Mouse (Mus musculus) G1E (cell line): ENCODE results near the gene Dnase1l3. TPM values are rescaled to one million over a fixed set of nuclear protein-coding genes. Genes with fewer than 3 reads are reported as not detected.

Source experiments
- ATAC-seq: 2 replicates; pipeline ENCODE4 v1.8.0; 2016; ENCODE audit warnings: mild to moderate bottlenecking; ENCODE audit not compliant: insufficient number of reproducible peaks, poor library complexity, low FRiP score, severe bottlenecking; ENCODE audit errors: extremely low read depth
- DNase-seq: peaks from one replicate; pipeline ENCODE4 v3.0.0; 2012; ENCODE audit warnings: low spot score
- H3K27me3 ChIP-seq: 2 replicates; pipeline ENCODE4 v1.6.1; 2012; ENCODE audit warnings: mild to moderate bottlenecking, low read length, inconsistent platforms; ENCODE audit not compliant: insufficient read depth
- H3K36me3 ChIP-seq: replicated peaks from 2 replicates; pipeline ENCODE3; 2012; ENCODE audit warnings: mild to moderate bottlenecking, inconsistent platforms
- H3K4me1 ChIP-seq: 2 replicates; pipeline ENCODE4 v1.6.1; 2012; ENCODE audit warnings: low read depth, low read length, inconsistent platforms, mixed read lengths; ENCODE audit not compliant: insufficient read depth
- H3K4me3 ChIP-seq: 2 replicates; pipeline ENCODE4 v1.5.1; 2012; ENCODE audit warnings: low read depth, mild to moderate bottlenecking, inconsistent platforms, low read length, moderate library complexity, mixed read lengths
- H3K9me3 ChIP-seq: replicated peaks from 2 replicates; pipeline ENCODE4 v1.6.1; 2012; ENCODE audit warnings: inconsistent platforms
- CTCF ChIP-seq: IDR thresholded peaks from 2 replicates; pipeline ENCODE4 v1.5.1; 2012; ENCODE audit warnings: low read depth, low read length, inconsistent platforms, mixed read lengths
- GATA1 ChIP-seq: IDR thresholded peaks from 2 replicates; pipeline ENCODE4 v1.6.1; 2012; ENCODE audit warnings: borderline replicate concordance, low read length, inconsistent platforms, mixed read lengths
- GATA2 ChIP-seq: IDR thresholded peaks from 2 replicates; pipeline ENCODE4 v1.6.1; 2012; ENCODE audit warnings: low read depth, low read length, inconsistent platforms, borderline replicate concordance
- POLR2AphosphoS5 ChIP-seq: IDR thresholded peaks from 2 replicates; pipeline ENCODE4 v1.6.1; 2012; ENCODE audit warnings: low read depth, low read length, inconsistent platforms; ENCODE audit not compliant: insufficient replicate concordance
- TAL1 ChIP-seq: conservative IDR thresholded peaks from 2 replicates; pipeline ENCODE4 v1.6.1; 2012; ENCODE audit warnings: low read depth, low read length, inconsistent platforms, mixed read lengths
- polyA plus RNA-seq: library from polyadenylated mRNA; stranded (reverse); fragments of >175 nt; gene quantifications from 2 replicates; pipeline ENCODE4 v1.2.3, GENCODE M21; 2012
- total RNA-seq, 2 experiments: library from RNA; stranded (forward) in 1 of 2; stranded (reverse) in 1 of 2; fragments of 200-1000 nt in 1 of 2; fragments of >200 nt in 1 of 2; fragmentation: Nextera tagmentation in 1 of 2; gene quantifications; 2 replicates each; pipeline ENCODE4 v1.2.3; 2014 to 2017

The Dnase1l3 gene
- total and polyA plus RNA-seq, 3 experiments = 0.05 TPM; not detected in 2

DNA sequence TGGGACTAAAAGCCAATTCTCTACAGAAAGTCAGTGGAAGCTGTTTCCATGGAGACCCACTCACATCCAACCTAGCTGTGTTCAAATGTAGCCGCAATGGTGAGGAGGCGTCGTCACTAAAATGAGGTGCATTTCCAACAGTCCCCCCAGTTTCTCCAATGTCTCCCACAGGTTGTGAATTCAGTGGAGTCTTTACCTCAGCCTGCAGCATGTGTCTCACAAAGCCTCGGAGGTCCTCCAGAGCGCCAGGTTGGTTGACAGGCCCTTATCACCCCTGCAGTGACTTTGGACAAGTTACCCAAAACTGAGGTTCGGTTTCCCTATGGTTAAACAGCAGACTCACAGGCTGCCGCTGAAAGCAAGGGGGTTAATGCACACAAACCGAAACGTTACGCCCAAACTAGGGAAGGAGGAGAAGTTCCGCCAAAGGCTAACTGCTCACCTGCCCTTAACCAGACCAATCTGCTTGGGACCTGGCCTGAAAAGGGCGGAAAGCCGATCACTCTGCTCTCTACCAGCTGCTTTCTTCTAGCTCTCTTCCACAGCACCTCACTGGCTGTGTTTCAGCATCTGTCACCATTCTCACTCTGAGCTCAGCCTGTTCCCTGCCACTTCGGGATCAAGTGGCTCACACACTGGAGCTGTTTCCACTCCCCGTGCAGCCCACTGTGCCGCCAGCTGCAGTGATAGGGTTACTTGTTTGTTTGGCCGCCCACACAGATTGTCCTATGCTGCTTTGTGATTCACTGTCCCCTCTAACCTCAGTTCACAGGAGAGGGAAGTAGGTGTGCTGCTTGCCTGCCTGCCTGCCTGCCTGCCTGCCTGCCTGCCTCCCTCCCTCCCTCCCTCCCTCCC is 6.7 kb upstream of the Dnase1l3 start:
- H3K27me3 ChIP-seq = peaks cover 13% of the 10 kb centered on the region
- DNase-seq (no peak), ATAC-seq (no peak)
- H3K4me1 ChIP-seq = no peaks in the 10 kb centered on the region; the same call in 1 of the 2 replicates
- TF ChIP-seq TAL1 (no peak), POLR2AphosphoS5 (no peak)
- no peak overlapping the region for H3K4me3 ChIP-seq
- no peaks in the 10 kb centered on the region for H3K9me3 ChIP-seq
- H3K36me3 ChIP-seq = no peaks in the 10 kb centered on the region

DNA sequence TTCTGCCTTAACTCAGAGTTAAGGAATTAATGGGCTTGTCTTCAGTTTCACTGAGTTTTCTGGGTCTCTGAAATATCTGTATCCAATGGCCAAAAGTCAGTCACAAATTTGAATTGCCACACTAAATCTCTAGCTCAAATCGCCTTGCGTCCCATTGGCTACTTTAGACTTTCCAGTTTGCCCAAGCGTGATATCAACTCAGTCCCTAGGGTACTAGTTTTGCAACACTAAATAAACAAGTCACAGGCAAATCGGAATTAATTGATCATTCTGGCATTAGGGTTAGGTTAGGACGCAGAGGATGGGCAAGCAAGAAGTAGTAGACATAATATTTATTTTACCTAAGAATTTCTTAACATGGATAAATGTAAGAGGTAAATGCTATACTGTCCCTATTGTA is 5.9 kb upstream of the Dnase1l3 start:
- TF ChIP-seq CTCF (no peak), GATA2 (no peak), POLR2AphosphoS5 (no peak), TAL1 (no peak), GATA1 (no peak)
- no peak for DNase-seq
- ATAC-seq = no peak

GRCm38 (mm10) chr14:7999435-7999834 is 5.1 kb upstream of the Dnase1l3 start:
- ATAC-seq = no peak

More for the DNA sequence above, 5.9 kb upstream of the Dnase1l3 start:
- H3K9me3 ChIP-seq = no peaks in the 10 kb centered on the region
- no peak overlapping the region for H3K4me3 ChIP-seq
- no peaks in the 10 kb centered on the region; the same call in 1 of the 2 replicates for H3K4me1 ChIP-seq
- H3K36me3 ChIP-seq = no peaks in the 10 kb centered on the region
- peaks cover 13% of the 10 kb centered on the region for H3K27me3 ChIP-seq

GRCm38 (mm10) chr14:7999030-7999429 is 4.7 kb upstream of the Dnase1l3 start:
- no peaks in the 10 kb centered on the region for H3K9me3 ChIP-seq
- TF ChIP-seq GATA2 (no peak), POLR2AphosphoS5 (no peak), CTCF (no peak), GATA1 (no peak), TAL1 (no peak)
- peaks cover 13% of the 10 kb centered on the region for H3K27me3 ChIP-seq
- ATAC-seq (no peak), DNase-seq (no peak)
- no peaks in the 10 kb centered on the region; the same call in 1 of the 2 replicates for H3K4me1 ChIP-seq
- no peaks in the 10 kb centered on the region for H3K36me3 ChIP-seq
- no peak overlapping the region for H3K4me3 ChIP-seq

More at GRCm38 (mm10) chr14:7999435-7999834, 5.1 kb upstream of the Dnase1l3 start:
- Histone ChIP-seq H3K9me3 (no peaks in the 10 kb centered on the region), H3K36me3 (no peaks in the 10 kb centered on the region), H3K27me3 (peaks cover 13% of the 10 kb centered on the region), H3K4me3 (no peak overlapping the region), H3K4me1 (no peaks in the 10 kb centered on the region; the same call in 1 of the 2 replicates)
- DNase-seq = no peak
- TF ChIP-seq GATA1 (no peak), TAL1 (no peak), POLR2AphosphoS5 (no peak), CTCF (no peak), GATA2 (no peak)

DNA sequence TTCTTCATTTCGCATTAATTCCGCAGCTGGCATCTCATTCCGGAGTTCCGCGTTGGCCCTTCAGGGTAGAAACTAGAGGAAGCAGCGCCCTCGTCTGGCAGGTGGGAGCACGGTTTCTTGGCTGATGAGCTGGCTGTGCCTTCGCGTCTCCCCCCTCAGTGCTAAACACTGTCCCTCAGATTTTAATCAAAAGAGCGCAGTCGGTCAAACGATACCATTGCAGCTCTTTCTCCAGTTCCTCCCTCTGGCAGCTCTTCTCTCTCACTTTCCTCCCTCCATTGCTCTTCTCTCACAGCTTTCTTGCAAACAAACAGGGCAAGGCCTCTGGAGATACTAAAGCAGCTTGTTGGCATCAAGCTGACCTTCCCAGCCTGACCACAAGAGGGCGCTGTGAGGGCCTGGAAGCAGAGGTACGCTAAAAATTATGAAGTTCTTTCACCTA is 2.9 kb upstream of the Dnase1l3 start:
- TF ChIP-seq GATA2 (no peak), CTCF (peak; percentile 91)
- H3K4me3 ChIP-seq = no peak overlapping the region
- no peaks in the 10 kb centered on the region for H3K36me3 ChIP-seq
- peak; percentile 16 for DNase-seq
- no peak for ATAC-seq
- no peaks in the 10 kb centered on the region; the same call in 1 of the 2 replicates for H3K4me1 ChIP-seq
- no peaks in the 10 kb centered on the region for H3K9me3 ChIP-seq
- peaks cover 8% of the 10 kb centered on the region for H3K27me3 ChIP-seq

- no peaks in the 10 kb centered on the region for H3K36me3 ChIP-seq
- ATAC-seq (no peak), DNase-seq (no peak)
- TF ChIP-seq CTCF = no peak
- TF ChIP-seq TAL1 = no peak
- no peak for TF ChIP-seq GATA2
- no peak for TF ChIP-seq GATA1
- no peak for TF ChIP-seq POLR2AphosphoS5
- no peaks in the 10 kb centered on the region for H3K9me3 ChIP-seq
- 0 out of 2 replicates have a peak, but pooled peaks cover under 1% of the 10 kb centered on the region for H3K4me1 ChIP-seq
- H3K4me3 ChIP-seq = no peak overlapping the region
- H3K27me3 ChIP-seq = 0 out of 2 replicates have a peak, but pooled peaks cover 2% of the 10 kb centered on the region
Measured at GRCm38 (mm10) chr14:7992158-7992557, 2.2 kb downstream of the Dnase1l3 start.
